Mouse (Mus musculus): ENCODE measurements around the gene Rbpjl. TPM values are rescaled to one million over a fixed set of nuclear protein-coding genes. Genes with fewer than 3 reads are reported as not detected.

The Rbpjl gene
- polyA plus RNA-seq, 1 experiment: 86.8 TPM

- 67% methylated on average over 3 of the region's 3 CpGs for WGBS
Observed at GRCm38 (mm10) chr2:164371371-164371770, 31.6 kb upstream of the Rbpjl start.

GRCm38 (mm10) chr2:164372408-164373053 lies 30.4 kb upstream of the Rbpjl start:
- no peak for DNase-seq
- Histone ChIP-seq H3K4me1 (ENCODE audit: control insufficient read depth, insufficient read depth, low read length) (no peaks in the 10 kb centered on the region; the same call in 1 of the 2 replicates), H3K4me3 (replicated peaks; ENCODE audit: extremely low read depth, low read depth, low read length) (no peak overlapping the region)
- TF ChIP-seq POLR2A (IDR thresholded peaks at IDR 0.05; ENCODE audit: borderline replicate concordance, extremely low read depth, low read depth, low read length) (no peak), CTCF (IDR thresholded peaks at IDR 0.05; ENCODE audit: insufficient read depth, low read length) (no peak)
- WGBS: 13% methylated on average over 3 of the region's 3 CpGs

More at GRCm38 (mm10) chr2:164371371-164371770, 31.6 kb upstream of the Rbpjl start:
- DNase-seq: no peak
- H3K4me3 ChIP-seq (replicated peaks; ENCODE audit: extremely low read depth, low read depth, low read length): no peak overlapping the region
- TF ChIP-seq CTCF (IDR thresholded peaks at IDR 0.05; ENCODE audit: insufficient read depth, low read length): no peak
- TF ChIP-seq POLR2A (IDR thresholded peaks at IDR 0.05; ENCODE audit: borderline replicate concordance, extremely low read depth, low read depth, low read length): no peak
- no peaks in the 10 kb centered on the region; the same call in 1 of the 2 replicates for H3K4me1 ChIP-seq (ENCODE audit: control insufficient read depth, insufficient read depth, low read length)

GRCm38 (mm10) chr2:164373187-164373586 lies 29.8 kb upstream of the Rbpjl start:
- Histone ChIP-seq H3K4me3 (replicated peaks; ENCODE audit: extremely low read depth, low read depth, low read length) (no peak overlapping the region), H3K4me1 (ENCODE audit: control insufficient read depth, insufficient read depth, low read length) (no peaks in the 10 kb centered on the region; the same call in 1 of the 2 replicates)
- no peak for TF ChIP-seq CTCF (IDR thresholded peaks at IDR 0.05; ENCODE audit: insufficient read depth, low read length)
- TF ChIP-seq POLR2A (IDR thresholded peaks at IDR 0.05; ENCODE audit: borderline replicate concordance, extremely low read depth, low read depth, low read length): no peak
- WGBS: 14% methylated on average over 4 of the region's 4 CpGs
- DNase-seq: no peak

GRCm38 (mm10) chr2:164377478-164378426 lies 25.2 kb upstream of the Rbpjl start:
- WGBS: 72% methylated on average over 15 of the region's 15 CpGs
- no peaks in the 10 kb centered on the region; the same call in 1 of the 2 replicates for H3K4me1 ChIP-seq (ENCODE audit: control insufficient read depth, insufficient read depth, low read length)
- TF ChIP-seq POLR2A (IDR thresholded peaks at IDR 0.05; ENCODE audit: borderline replicate concordance, extremely low read depth, low read depth, low read length) (no peak), CTCF (IDR thresholded peaks at IDR 0.05; ENCODE audit: insufficient read depth, low read length) (no peak)
- no peak overlapping the region for H3K4me3 ChIP-seq (replicated peaks; ENCODE audit: extremely low read depth, low read depth, low read length)
- no peak for DNase-seq

- 82% methylated on average over 8 of the region's 8 CpGs for WGBS
- no peak for DNase-seq
- Histone ChIP-seq H3K4me1 (ENCODE audit: control insufficient read depth, insufficient read depth, low read length) (no peaks in the 10 kb centered on the region; the same call in 1 of the 2 replicates), H3K4me3 (replicated peaks; ENCODE audit: extremely low read depth, low read depth, low read length) (no peak overlapping the region)
- TF ChIP-seq CTCF (IDR thresholded peaks at IDR 0.05; ENCODE audit: insufficient read depth, low read length) (no peak), POLR2A (IDR thresholded peaks at IDR 0.05; ENCODE audit: borderline replicate concordance, extremely low read depth, low read depth, low read length) (no peak)
Observed at GRCm38 (mm10) chr2:164381726-164382125, 21.2 kb upstream of the Rbpjl start.

- WGBS: 55% methylated on average over 3 of the region's 3 CpGs
- DNase-seq: no peak
- Histone ChIP-seq H3K4me3 (replicated peaks; ENCODE audit: extremely low read depth, low read depth, low read length) (no peak overlapping the region), H3K4me1 (ENCODE audit: control insufficient read depth, insufficient read depth, low read length) (no peaks in the 10 kb centered on the region; the same call in 1 of the 2 replicates)
- TF ChIP-seq POLR2A (IDR thresholded peaks at IDR 0.05; ENCODE audit: borderline replicate concordance, extremely low read depth, low read depth, low read length) (no peak), CTCF (IDR thresholded peaks at IDR 0.05; ENCODE audit: insufficient read depth, low read length) (no peak)
Observed at GRCm38 (mm10) chr2:164382971-164383370, 20.0 kb upstream of the Rbpjl start.

- TF ChIP-seq POLR2A (IDR thresholded peaks at IDR 0.05; ENCODE audit: borderline replicate concordance, extremely low read depth, low read depth, low read length): no peak
- TF ChIP-seq CTCF (IDR thresholded peaks at IDR 0.05; ENCODE audit: insufficient read depth, low read length): no peak
- no peak overlapping the region for H3K4me3 ChIP-seq (replicated peaks; ENCODE audit: extremely low read depth, low read depth, low read length)
- WGBS: 35% methylated on average over 11 of the region's 11 CpGs
- H3K4me1 ChIP-seq (ENCODE audit: control insufficient read depth, insufficient read depth, low read length): no peaks in the 10 kb centered on the region; the same call in 1 of the 2 replicates
- no peak for DNase-seq
Observed at GRCm38 (mm10) chr2:164383656-164384399, 19.1 kb upstream of the Rbpjl start.

GRCm38 (mm10) chr2:164385927-164386763 lies 16.8 kb upstream of the Rbpjl start:
- TF ChIP-seq POLR2A (IDR thresholded peaks at IDR 0.05; ENCODE audit: borderline replicate concordance, extremely low read depth, low read depth, low read length): no peak
- TF ChIP-seq CTCF (IDR thresholded peaks at IDR 0.05; ENCODE audit: insufficient read depth, low read length): no peak
- no peak overlapping the region for H3K4me3 ChIP-seq (replicated peaks; ENCODE audit: extremely low read depth, low read depth, low read length)
- DNase-seq: no peak
- H3K4me1 ChIP-seq (ENCODE audit: control insufficient read depth, insufficient read depth, low read length): no peaks in the 10 kb centered on the region; the same call in 1 of the 2 replicates
- WGBS: 13% methylated on average over 18 of the region's 18 CpGs

All from lung, adult 2 months (tissue).